Mouse (Mus musculus) embryo, embryonic 9.5 days (tissue): ENCODE measurements around the gene Gprc5a.
A peak's percentile ranks its signal among the peaks of the same experiment; 100 is the strongest.

Experiments
- DNase-seq: peaks from one replicate; pipeline ENCODE4 v3.0.0-alpha.2; 2017; ENCODE audit errors: extremely low spot score

Gprc5a gene

DNA sequence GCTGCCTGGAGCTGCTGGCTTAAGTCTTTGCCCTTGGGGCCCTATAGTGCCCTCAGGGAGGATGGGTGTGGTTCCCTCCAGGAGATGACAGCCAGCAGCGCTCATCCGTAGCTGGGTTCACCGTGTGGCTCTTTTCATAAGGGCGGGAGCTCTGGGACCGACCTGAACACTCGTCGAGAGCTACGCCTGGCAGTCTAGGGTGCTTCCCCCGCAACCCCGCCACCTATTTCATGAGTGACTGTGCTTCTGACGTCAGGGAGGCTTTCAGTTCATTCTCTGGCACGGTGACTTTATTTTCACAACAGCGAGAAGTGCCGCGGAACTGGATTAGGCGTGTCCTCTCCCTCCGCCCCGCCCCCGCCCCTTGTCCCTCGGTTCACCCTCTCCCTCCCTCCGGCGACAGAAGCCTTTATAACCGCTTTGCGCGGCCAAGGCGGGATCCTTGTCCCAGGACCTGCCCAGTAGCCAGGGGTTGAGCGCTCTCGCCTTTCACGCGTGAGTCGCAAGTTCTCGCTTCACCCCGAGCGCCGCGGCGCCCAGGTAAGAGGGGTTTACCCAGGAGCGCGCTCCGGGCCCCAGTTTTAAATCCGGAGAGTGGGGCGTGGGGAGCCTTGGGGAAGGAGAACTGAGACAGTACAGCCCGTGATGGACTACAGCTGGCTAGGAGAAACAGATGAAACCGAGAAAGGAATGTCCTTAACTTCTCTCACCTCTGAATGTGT is at the start of gene Gprc5a:
Gene Gprc5a (plus strand): TSS at position 416 of the 722 bp plus-strand sequence.
- DNase-seq = peak; percentile 70

GRCm38 (mm10) chr6:135017211-135017610 is 48.2 kb upstream of the Gprc5a start:
- no peak for DNase-seq

DNA sequence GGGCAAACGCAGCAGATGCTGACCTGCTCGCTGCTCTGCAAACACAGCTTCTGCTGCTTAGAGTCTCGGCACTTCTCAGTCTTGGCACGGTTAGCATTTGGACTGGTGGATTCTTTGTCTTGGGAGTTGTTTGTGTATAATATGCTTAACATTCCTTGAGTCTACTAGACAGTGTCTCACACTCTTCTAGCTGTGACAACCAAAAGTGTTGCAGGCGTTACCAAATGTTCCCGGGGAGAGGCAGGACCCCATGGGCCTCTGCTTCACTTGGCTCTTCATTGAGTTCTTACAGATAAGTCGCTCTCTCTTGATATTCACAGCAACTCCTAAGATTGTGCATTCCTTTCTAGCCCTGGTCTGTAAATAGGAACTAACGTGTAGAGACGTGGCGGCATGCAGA is 45.9 kb upstream of the Gprc5a start:
- DNase-seq = no peak

- no peak for DNase-seq
Observed at GRCm38 (mm10) chr6:135021633-135022032, 43.8 kb upstream of the Gprc5a start.

DNA sequence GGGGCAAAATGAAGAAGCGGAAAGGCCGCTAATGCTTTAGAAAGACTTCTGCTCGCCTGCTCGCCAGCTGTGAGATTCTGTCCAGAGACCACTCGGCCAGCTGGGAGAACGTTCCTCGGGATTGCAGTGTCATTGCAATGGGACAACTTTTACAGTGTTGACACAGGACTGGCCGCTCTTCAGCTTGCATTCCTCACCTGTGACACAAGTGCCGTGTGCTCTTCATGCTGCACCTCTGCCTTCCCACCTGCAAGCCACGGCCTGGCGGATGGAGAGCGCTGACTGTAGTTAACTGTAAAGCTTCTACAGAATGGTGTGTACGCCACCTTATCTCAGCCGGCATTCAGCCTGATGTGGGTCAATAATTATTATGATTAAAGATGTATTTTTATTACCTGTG is 42.1 kb upstream of the Gprc5a start:
- no peak for DNase-seq

DNA sequence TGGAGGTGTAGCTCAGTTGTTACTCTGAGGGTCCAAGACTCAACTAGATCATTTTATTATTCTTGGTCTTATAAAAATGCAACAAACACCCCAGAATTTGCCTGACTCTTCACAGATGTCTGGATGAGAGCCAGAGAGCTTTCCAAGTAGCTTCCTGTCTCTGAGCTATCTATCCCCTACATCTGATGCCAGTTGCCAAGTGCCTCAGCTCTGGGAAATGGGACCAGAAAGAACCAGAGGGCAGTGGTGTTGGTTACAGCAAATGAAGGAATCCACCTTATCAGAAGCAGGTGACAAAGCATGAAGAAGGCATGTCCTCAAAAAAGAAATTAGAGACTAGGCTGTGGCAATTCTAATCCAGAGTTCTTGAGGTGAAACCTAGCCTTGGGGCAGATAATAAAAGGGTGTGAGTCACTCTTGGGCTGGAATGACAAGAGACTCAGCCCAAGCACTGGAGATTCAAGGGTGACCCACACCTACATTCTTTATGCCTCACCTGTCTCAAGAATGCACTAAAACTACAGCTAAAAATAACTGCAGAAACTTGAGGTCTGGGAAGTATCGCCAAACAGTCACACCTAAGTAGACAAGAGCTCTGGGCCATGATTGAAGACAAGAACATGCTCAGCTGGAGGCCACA is 40.5 kb upstream of the Gprc5a start:
- no peak for DNase-seq

DNA sequence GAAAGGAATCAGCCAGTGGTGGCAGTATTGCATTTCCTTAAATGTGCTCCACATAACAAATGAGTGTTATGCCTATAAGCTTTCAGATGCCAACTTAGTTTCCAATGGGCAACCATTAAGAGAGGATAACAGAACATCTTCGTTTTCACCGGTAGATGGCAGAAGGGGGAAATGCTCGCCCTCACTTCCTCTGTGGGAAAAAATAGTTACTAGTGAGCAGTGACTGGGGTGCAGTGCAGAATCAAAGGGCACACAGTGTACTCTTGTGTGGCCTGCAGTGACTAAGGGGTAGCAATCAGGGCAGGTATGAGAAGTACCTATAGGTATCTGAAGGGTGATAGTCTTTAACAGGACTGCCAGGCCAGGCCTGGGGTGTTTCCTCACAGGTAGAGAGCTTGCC is 39.2 kb upstream of the Gprc5a start:
- DNase-seq = peak; percentile 26

GRCm38 (mm10) chr6:135026755-135027154 is 38.7 kb upstream of the Gprc5a start:
- no peak for DNase-seq

- DNase-seq = no peak
Observed at GRCm38 (mm10) chr6:135029246-135029645, 36.2 kb upstream of the Gprc5a start.

DNA sequence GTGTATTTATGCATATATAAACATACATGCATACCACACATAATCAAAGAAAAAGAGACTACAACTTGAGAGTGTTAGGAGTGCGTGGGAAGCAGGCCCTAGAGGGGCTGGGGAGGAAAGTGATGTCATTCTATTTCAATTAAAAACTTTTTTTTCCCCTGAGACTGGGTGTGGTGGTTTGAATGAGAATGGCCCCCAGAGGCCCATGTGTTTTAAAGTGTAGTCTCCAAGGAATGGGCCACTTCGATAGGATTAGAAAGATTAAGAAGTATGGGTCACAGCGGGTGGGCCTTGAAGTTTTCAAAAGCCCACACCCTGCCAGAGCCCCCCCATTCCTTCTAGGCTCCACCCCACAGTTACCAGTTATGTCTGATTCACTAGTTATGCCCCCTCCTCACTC is 26.8 kb upstream of the Gprc5a start:
- DNase-seq = no peak

DNA sequence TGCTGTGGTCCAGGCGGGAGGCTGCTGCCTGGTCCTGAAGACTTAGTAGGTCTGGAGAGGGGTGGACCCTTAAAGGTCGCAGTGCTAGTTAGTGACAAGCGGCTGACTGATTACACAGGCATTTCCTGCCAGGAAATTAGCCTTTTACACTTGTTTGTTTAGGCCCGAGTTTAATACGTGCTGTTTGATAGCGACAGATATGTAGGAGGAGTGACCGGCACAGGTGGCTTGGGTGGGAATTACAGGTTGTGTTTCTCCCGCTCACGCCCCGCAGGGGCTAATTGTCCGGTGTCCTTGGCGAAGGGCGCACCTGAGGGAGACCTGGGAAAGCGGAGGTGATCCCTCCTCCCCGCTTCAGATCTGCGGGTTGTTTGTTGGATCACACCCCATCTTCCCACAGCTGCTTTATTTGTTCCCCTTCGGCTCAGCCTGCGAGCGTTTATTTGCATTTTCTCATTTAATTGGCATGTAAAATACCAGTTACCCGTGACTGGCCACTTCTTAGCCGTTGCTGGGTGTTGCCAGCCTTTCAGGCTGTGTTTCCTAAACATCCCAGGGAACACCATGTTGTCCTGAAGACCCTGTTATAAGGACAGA is 25.1 kb upstream of the Gprc5a start:
- DNase-seq = peak; percentile 9

GRCm38 (mm10) chr6:135041930-135042329 is 23.5 kb upstream of the Gprc5a start:
- no peak for DNase-seq

DNA sequence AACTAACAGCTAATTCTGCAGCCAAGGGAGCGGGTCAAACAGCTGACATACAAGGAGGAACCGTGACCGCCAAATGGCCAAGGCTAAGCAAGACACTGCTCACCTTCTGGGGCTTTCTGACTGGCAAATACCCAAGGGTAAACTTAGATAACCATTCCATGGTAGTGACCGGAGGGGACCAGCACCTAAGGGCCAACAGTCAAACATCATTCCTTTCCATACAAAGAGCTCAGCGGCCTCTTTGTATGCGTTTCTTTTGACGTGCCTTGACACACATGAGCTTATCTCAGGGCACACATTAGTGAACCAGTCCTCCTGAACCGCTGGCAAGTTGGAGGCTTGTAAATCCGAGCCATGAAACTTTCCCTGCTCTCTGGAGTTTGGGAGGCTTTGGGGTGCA is 18.2 kb upstream of the Gprc5a start:
- DNase-seq = no peak

- no peak for DNase-seq
Observed at GRCm38 (mm10) chr6:135048509-135048908, 16.9 kb upstream of the Gprc5a start.

GRCm38 (mm10) chr6:135048956-135049355 is 16.5 kb upstream of the Gprc5a start:
- DNase-seq = no peak

- no peak for DNase-seq
Observed at GRCm38 (mm10) chr6:135053789-135054188, 11.7 kb upstream of the Gprc5a start.

DNA sequence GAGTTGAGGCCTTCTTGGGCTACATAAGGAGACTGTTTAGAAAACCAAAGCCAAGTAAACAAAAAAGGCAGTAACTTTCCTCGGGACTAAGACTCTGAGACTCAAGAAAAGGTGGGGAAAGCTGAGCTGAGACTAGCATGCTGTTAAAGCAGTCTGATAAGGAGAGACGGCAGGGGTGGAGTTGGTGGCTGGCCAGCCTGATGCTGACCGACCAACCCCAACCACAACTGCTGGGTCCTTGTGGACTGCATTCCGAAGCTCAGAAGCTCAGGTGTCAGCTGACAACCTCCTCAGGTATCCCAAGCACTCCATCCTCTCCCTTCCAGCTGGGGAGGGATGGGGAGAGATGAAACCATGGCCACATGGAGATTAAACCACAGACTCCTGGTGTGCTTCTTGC is 9.6 kb upstream of the Gprc5a start:
- no peak for DNase-seq

DNA sequence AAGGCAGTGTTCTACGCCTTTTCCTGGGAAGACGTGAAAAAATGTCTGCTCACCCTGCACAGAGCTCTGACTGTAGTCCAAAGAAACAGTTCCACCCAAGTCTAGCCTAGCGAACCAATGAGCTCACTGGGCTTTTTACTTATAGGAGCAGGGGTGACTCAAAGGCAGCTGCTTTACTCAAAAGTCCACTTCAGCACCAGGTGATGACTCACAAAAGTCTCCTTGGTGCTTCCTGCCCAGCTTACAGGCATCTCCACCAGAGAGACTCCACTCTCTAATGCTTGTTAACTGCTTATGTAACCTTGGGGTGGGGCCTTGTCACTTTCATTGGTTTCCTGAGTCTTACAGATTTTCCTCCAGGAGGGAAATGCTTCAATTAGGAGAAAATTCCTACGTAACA is 4.7 kb upstream of the Gprc5a start:
- no peak for DNase-seq

- DNase-seq = no peak
Observed at GRCm38 (mm10) chr6:135064621-135065020, 830 bp upstream of the Gprc5a start.

DNA sequence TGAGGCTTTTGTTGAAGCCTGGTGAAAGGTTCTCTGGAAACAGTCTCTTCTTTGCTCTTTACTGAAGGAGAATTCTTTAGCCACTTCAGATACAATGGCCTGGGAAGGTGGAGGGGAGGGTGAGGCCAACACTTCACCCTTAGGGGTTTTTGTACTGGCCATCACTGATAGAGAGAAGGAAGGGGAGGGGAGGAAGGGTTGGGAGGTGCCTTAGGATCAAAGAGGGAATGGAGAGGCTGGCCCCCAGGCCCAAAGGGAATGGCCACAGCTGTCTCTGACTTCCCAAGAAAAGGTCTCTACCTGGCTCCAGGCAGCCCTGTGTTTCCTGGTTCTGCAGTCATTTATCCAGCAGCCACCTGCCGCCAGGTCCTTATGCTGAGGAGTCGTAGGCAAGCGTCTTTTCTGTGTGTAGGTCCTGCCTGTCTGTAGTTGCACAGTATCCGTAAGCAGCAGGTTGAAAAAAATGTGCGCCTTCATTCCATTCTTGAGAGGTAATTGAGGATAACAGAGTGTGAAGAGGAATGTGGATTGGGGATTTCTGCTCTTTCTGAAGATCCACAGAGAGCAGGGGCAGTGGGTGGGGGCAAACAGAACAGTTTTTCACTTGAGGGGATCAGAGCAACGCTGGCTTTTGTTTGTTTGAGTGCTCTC is 1.5 kb downstream of the Gprc5a start:
- no peak for DNase-seq

GRCm38 (mm10) chr6:135068221-135068620 is 2.8 kb downstream of the Gprc5a start:
- no peak for DNase-seq

- no peak for DNase-seq
Observed at GRCm38 (mm10) chr6:135069856-135070255, 4.4 kb downstream of the Gprc5a start.

- no peak for DNase-seq
Observed at GRCm38 (mm10) chr6:135070347-135070746, 4.9 kb downstream of the Gprc5a start.
